Mouse (Mus musculus) ZHBTc4 (cell line): ENCODE data around the gene Asna1.

Experiments
- DNase-seq: peaks from one replicate; pipeline ENCODE4 v3.0.0-alpha.2; 2011; ENCODE audit warnings: low read depth, low spot score

Gene Asna1

GRCm38 (mm10) chr8:84974543-84975142, 50.4 kb downstream of the Asna1 start:
- no peak for DNase-seq

GRCm38 (mm10) chr8:84973803-84974542, 51.1 kb downstream of the Asna1 start:
- peak; percentile 81 for DNase-seq

GRCm38 (mm10) chr8:84973079-84973478, 52.0 kb downstream of the Asna1 start:
- no peak for DNase-seq

GRCm38 (mm10) chr8:84970913-84971312, 54.2 kb downstream of the Asna1 start:
- DNase-seq = no peak

- peak; percentile 58 for DNase-seq
These were observed 54.8 kb downstream of the Asna1 start for GRCm38 (mm10) chr8:84970135-84970790.

GRCm38 (mm10) chr8:84969241-84970134, 55.6 kb downstream of the Asna1 start, which contains the start of the genes Gm49661, Prdx2 and Rnaseh2a:
Gene Gm49661, minus strand, starts transcription at chr8:84969433.
Gene Prdx2, plus strand, starts transcription at chr8:84969587.
Gene Rnaseh2a, minus strand, starts transcription at chr8:84969767.
- DNase-seq = peak; percentile 87

GRCm38 (mm10) chr8:84968650-84969049, 56.4 kb downstream of the Asna1 start:
- DNase-seq = no peak
